Mouse (Mus musculus) heart, embryonic 16.5 days (tissue): ENCODE results near the gene Rhox2b. TPM values are rescaled to one million over a fixed set of nuclear protein-coding genes. Genes with fewer than 3 reads are reported as not detected.
"Not testable (repeated sequence)": the region's sequence is repeated elsewhere in the genome, so short reads cannot be mapped to it uniquely, and the experiment has no call there.

Experiments used
- ATAC-seq: fragments of 200-750 bp; cut with Nextera tagmentation; replicated peaks from 2 replicates; pipeline ENCODE4 v1.8.0; 2017; ENCODE audit warnings: moderate number of reproducible peaks; ENCODE audit not compliant: insufficient read depth, low FRiP score; ENCODE audit errors: extremely low read depth
- H3K27ac ChIP-seq: fragments of 300-500 bp; sonication (generic); 2 replicates; pipeline ENCODE4 v1.5.1; 2014; ENCODE audit warnings: mild to moderate bottlenecking, low read length, control low read depth, moderate library complexity
- H3K27me3 ChIP-seq: fragments of 300-500 bp; sonication (generic); 2 replicates; pipeline ENCODE4 v1.6.1; 2014; ENCODE audit warnings: low read length, mixed read lengths; ENCODE audit not compliant: control insufficient read depth, insufficient read depth
- H3K36me3 ChIP-seq: fragments of 300-500 bp; sonication (generic); 2 replicates; pipeline ENCODE4 v1.6.1; 2014; ENCODE audit not compliant: control insufficient read depth, insufficient read depth
- H3K4me1 ChIP-seq: fragments of 300-500 bp; sonication (generic); 2 replicates; pipeline ENCODE4 v1.6.1; 2014; ENCODE audit warnings: low read length, mixed read lengths; ENCODE audit not compliant: control insufficient read depth, insufficient read depth
- H3K4me2 ChIP-seq: fragments of 300-500 bp; sonication (generic); 2 replicates; pipeline ENCODE4 v1.6.1; 2014; ENCODE audit warnings: low read depth, mild to moderate bottlenecking, control low read depth, low read length
- H3K4me3 ChIP-seq: fragments of 300-500 bp; sonication (generic); 2 replicates; pipeline ENCODE4 v1.5.1; 2014; ENCODE audit warnings: mild to moderate bottlenecking, control low read depth, low read length
- H3K9ac ChIP-seq: fragments of 300-500 bp; sonication (generic); 2 replicates; pipeline ENCODE4 v1.6.1; 2014; ENCODE audit warnings: low read length, control low read depth
- H3K9me3 ChIP-seq: fragments of 300-500 bp; sonication (generic); replicated peaks from 2 replicates; pipeline ENCODE4 v1.6.1; 2016; ENCODE audit warnings: low read length; ENCODE audit not compliant: control insufficient read depth
- WGBS: fragments of 180-500 bp; shearing (Covaris S2); extraction: QIAGEN DNeasy Blood & Tissue Kit; methylation state at CpG from one replicate; pipeline ENCODE4 v1.1.7; 2014; 5-methylcytosine and 5-hydroxymethylcytosine counted together
- polyA plus RNA-seq: library from polyadenylated mRNA; unstranded; fragments of >200 nt; fragmentation: Nextera tagmentation; extraction: Ambion mirVana; gene quantifications from 2 replicates; pipeline ENCODE4 v1.2.1, GENCODE M21; 2015

Gene Rhox2b
- polyA plus RNA-seq, result not detected in 2 replicates

- H3K4me1 ChIP-seq, H3K36me3 ChIP-seq, ATAC-seq, H3K27me3 ChIP-seq, H3K4me3 ChIP-seq, H3K4me2 ChIP-seq, H3K27ac ChIP-seq, H3K9ac ChIP-seq, H3K9me3 ChIP-seq: not testable (repeated sequence)
- no CpG with 5 or more reads among the region's 9 CpGs for WGBS
These were observed at the start of gene Rhox2b for GRCm38 (mm10) chrX:37411767-37412166. Gene Rhox2b (plus strand): TSS chrX:37412067.

GRCm38 (mm10) chrX:37379728-37380127 lies 32.1 kb upstream of the Rhox2b start, which contains the start of gene Rhox3a2:
Gene Rhox3a2 (plus strand): TSS chrX:37380028.
- H3K9me3 ChIP-seq, H3K9ac ChIP-seq, H3K36me3 ChIP-seq, H3K4me1 ChIP-seq, H3K27me3 ChIP-seq, H3K27ac ChIP-seq, H3K4me3 ChIP-seq, ATAC-seq, H3K4me2 ChIP-seq: not testable (repeated sequence)
- WGBS, result no CpG with 5 or more reads among the region's 1 CpGs

DNA sequence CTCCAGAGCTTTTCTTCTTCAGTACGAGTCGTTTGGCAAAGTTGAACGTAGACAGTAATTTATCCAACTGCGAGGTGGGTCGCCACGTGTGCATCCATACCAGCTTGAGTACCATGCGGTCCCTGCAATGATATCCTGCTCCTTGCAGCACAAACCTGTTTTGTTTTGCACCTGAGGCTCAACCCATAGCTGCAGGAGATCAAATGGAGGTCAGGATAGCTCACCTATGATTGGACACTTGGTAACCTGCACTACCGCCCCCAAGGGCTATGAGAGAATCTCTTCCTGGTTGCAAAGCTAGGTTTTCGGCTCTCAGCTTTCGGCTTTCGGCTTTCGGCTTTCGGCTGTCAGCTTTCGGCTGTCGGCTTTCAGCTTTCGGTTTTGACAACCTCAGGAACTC lies 21.3 kb upstream of the Rhox2b start, which contains the start of gene Rhox4a2:
Gene Rhox4a2 (plus strand): TSS at position 301 of the 400 bp plus-strand sequence.
- H3K9ac ChIP-seq, ATAC-seq, H3K4me1 ChIP-seq, H3K27ac ChIP-seq, H3K4me3 ChIP-seq, H3K27me3 ChIP-seq, H3K9me3 ChIP-seq, H3K4me2 ChIP-seq, H3K36me3 ChIP-seq: not testable (repeated sequence)
- WGBS, result 90% methylated on average over 8 of the region's 16 CpGs

GRCm38 (mm10) chrX:37432194-37432593 lies 20.3 kb downstream of the Rhox2b start, which contains the start of gene Rhox4b:
Gene Rhox4b (plus strand): TSS chrX:37432494.
- H3K4me3 ChIP-seq, H3K36me3 ChIP-seq, ATAC-seq, H3K27me3 ChIP-seq, H3K4me1 ChIP-seq, H3K4me2 ChIP-seq, H3K27ac ChIP-seq, H3K9ac ChIP-seq, H3K9me3 ChIP-seq: not testable (repeated sequence)
- WGBS, result 85% methylated on average over 13 of the region's 15 CpGs

DNA sequence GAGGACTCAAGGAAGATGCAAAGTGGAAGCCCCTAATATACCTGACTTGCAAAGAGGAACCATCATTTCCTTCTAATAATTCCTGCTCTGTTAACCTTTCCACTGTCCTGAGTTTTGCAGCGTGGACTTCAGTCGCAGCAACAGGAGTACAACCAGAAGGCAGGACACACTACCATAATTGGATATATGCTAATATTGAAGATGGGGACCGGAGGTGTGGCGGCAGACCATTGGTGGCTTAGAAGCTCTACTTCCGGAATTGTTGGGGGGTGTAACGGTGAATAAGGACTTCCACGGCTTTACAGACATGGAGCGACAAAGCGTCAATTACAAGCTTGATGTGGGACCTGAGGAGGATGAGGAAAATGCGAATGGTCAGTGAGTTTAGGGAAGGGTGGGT lies 41.5 kb downstream of the Rhox2b start, which contains the start of gene Rhox2c:
Gene Rhox2c (plus strand): TSS at position 301 of the 400 bp plus-strand sequence.
- H3K36me3 ChIP-seq, ATAC-seq: not testable (repeated sequence)
- 94% methylated on average over 7 of the region's 10 CpGs for WGBS

GRCm38 (mm10) chrX:37458285-37458684 lies 46.4 kb downstream of the Rhox2b start, which contains the start of gene Rhox3c:
Gene Rhox3c (plus strand): TSS chrX:37458585.
- H3K9me3 ChIP-seq, H3K4me1 ChIP-seq, H3K36me3 ChIP-seq, H3K9ac ChIP-seq, H3K27me3 ChIP-seq, ATAC-seq, H3K4me3 ChIP-seq, H3K4me2 ChIP-seq, H3K27ac ChIP-seq: not testable (repeated sequence)
- 100% methylated on average over 3 of the region's 4 CpGs for WGBS

More for the DNA sequence above, 41.5 kb downstream of the Rhox2b start, which contains the start of gene Rhox2c:
- H3K9me3 ChIP-seq, H3K27ac ChIP-seq, H3K9ac ChIP-seq, H3K27me3 ChIP-seq, H3K4me1 ChIP-seq, H3K4me2 ChIP-seq, H3K4me3 ChIP-seq: not testable (repeated sequence)

Other genes starting within 250 kb of the Rhox2b start
- 0.19 TPM in 1 of 2 replicates, not detected in the other for gene Akap14, start 243.2 kb upstream of the Rhox2b start, polyA plus RNA-seq
- gene Ndufa1, start 220.9 kb upstream of the Rhox2b start, polyA plus RNA-seq, result 767 and 842 TPM in 2 replicates
- gene Rnf113a1, start 220.8 kb upstream of the Rhox2b start, polyA plus RNA-seq, result 5.5 and 7.1 TPM in 2 replicates
- not detected in 2 replicates for gene Gm9, start 201.0 kb upstream of the Rhox2b start, polyA plus RNA-seq
- not detected in 2 replicates for gene Rhox1, start 189.8 kb upstream of the Rhox2b start, polyA plus RNA-seq
- gene Rhox2a, start 167.1 kb upstream of the Rhox2b start, polyA plus RNA-seq, result not detected in 2 replicates
- gene Rhox3a, start 162.1 kb upstream of the Rhox2b start, polyA plus RNA-seq, result not detected in 2 replicates
- gene Rhox4a, start 146.7 kb upstream of the Rhox2b start, polyA plus RNA-seq, result 0.14 TPM in 1 of 2 replicates, not detected in the other
- gene Rhox3a2, start 32.0 kb upstream of the Rhox2b start, polyA plus RNA-seq, result not detected in 2 replicates
- 2.3 and 6.1 TPM in 2 replicates for gene Rhox4a2, start 21.2 kb upstream of the Rhox2b start, polyA plus RNA-seq
- gene Rhox4b, start 20.4 kb downstream of the Rhox2b start, polyA plus RNA-seq, result 0.72 and 2.2 TPM in 2 replicates
- not detected in 2 replicates for gene Rhox2c, start 41.6 kb downstream of the Rhox2b start, polyA plus RNA-seq
- gene Rhox3c, start 46.5 kb downstream of the Rhox2b start, polyA plus RNA-seq, result not detected in 2 replicates
- gene Rhox4c, start 68.3 kb downstream of the Rhox2b start, polyA plus RNA-seq, result not detected in 2 replicates
- gene Rhox2d, start 81.4 kb downstream of the Rhox2b start, polyA plus RNA-seq, result not detected in 2 replicates
- gene Rhox4d, start 102.3 kb downstream of the Rhox2b start, polyA plus RNA-seq, result not detected in 2 replicates
- gene Rhox2e, start 118.4 kb downstream of the Rhox2b start, polyA plus RNA-seq, result not detected in 2 replicates
- gene Rhox3e, start 130.0 kb downstream of the Rhox2b start, polyA plus RNA-seq, result not detected in 2 replicates
- gene Rhox4e, start 145.3 kb downstream of the Rhox2b start, polyA plus RNA-seq, result not detected in 2 replicates
- gene Rhox2f, start 159.3 kb downstream of the Rhox2b start, polyA plus RNA-seq, result not detected in 2 replicates
- not detected in 2 replicates for gene Rhox3f, start 168.9 kb downstream of the Rhox2b start, polyA plus RNA-seq
- gene Rhox4f, start 195.6 kb downstream of the Rhox2b start, polyA plus RNA-seq, result not detected in 2 replicates
- gene Rhox3g, start 216.5 kb downstream of the Rhox2b start, polyA plus RNA-seq, result not detected in 2 replicates
- not detected in 2 replicates for gene Rhox2g, start 231.4 kb downstream of the Rhox2b start, polyA plus RNA-seq
- not detected in 2 replicates for gene Rhox4g, start 239.3 kb downstream of the Rhox2b start, polyA plus RNA-seq